Mouse (Mus musculus) neural tube, embryonic 14.5 days (tissue): ENCODE measurements around the gene Sept6. TPM values are rescaled to one million over a fixed set of nuclear protein-coding genes. Genes with fewer than 3 reads are reported as not detected.
A peak's percentile ranks its signal among the peaks of the same experiment; 100 is the strongest.
"Not testable (repeated sequence)": the region's sequence is repeated elsewhere in the genome, so short reads cannot be mapped to it uniquely, and the experiment has no call there.

Experiments
- ATAC-seq: fragments of 200-750 bp; cut with Nextera tagmentation; 2 replicates; pipeline ENCODE4 v1.8.0; 2017; ENCODE audit warnings: low read depth, mild to moderate bottlenecking, moderate TSS enrichment, moderate library complexity
- H3K27ac ChIP-seq: fragments of 300-500 bp; sonication (generic); 2 replicates; pipeline ENCODE4 v1.5.1; 2014; ENCODE audit warnings: low read depth, mild to moderate bottlenecking, control low read depth, low read length, moderate library complexity, mixed read lengths
- H3K27me3 ChIP-seq: fragments of 300-500 bp; sonication (generic); 2 replicates; pipeline ENCODE4 v1.6.1; 2014; ENCODE audit warnings: low read length; ENCODE audit not compliant: control insufficient read depth, insufficient read depth
- H3K36me3 ChIP-seq: fragments of 300-500 bp; sonication (generic); 2 replicates; pipeline ENCODE4 v1.6.1; 2014; ENCODE audit warnings: low read length, mixed read lengths; ENCODE audit not compliant: control insufficient read depth, insufficient read depth
- H3K4me1 ChIP-seq: fragments of 300-500 bp; sonication (generic); 2 replicates; pipeline ENCODE4 v1.6.1; 2014; ENCODE audit warnings: low read length; ENCODE audit not compliant: control insufficient read depth, insufficient read depth
- H3K4me2 ChIP-seq: fragments of 300-500 bp; sonication (generic); 2 replicates; pipeline ENCODE4 v1.6.1; 2014; ENCODE audit warnings: mild to moderate bottlenecking, low read depth, low read length, control low read depth
- H3K4me3 ChIP-seq: fragments of 300-500 bp; sonication (generic); 2 replicates; pipeline ENCODE4 v1.5.1; 2014; ENCODE audit warnings: low read depth, low read length, control low read depth, mixed read lengths
- H3K9ac ChIP-seq: fragments of 300-500 bp; sonication (generic); replicated peaks from 2 replicates; pipeline ENCODE4 v1.6.1; 2014; ENCODE audit warnings: low read depth, mild to moderate bottlenecking, control low read depth, low read length, mixed read lengths
- H3K9me3 ChIP-seq: fragments of 300-500 bp; sonication (generic); 2 replicates; pipeline ENCODE4 v1.6.1; 2016; ENCODE audit warnings: low read length; ENCODE audit not compliant: control insufficient read depth
- WGBS: fragments of 180-500 bp; shearing (Covaris S2); extraction: QIAGEN DNeasy Blood & Tissue Kit; methylation state at CpG from one replicate; pipeline ENCODE4 v1.1.7; 2014; 5-methylcytosine and 5-hydroxymethylcytosine counted together
- polyA plus RNA-seq: library from polyadenylated mRNA; unstranded; fragments of >200 nt; fragmentation: Nextera tagmentation; extraction: Ambion mirVana; gene quantifications from 2 replicates; pipeline ENCODE4 v1.2.1, GENCODE M21; 2014

Sept6 gene
- polyA plus RNA-seq, 1 experiment from 2014 or later, result 79.6 TPM

DNA sequence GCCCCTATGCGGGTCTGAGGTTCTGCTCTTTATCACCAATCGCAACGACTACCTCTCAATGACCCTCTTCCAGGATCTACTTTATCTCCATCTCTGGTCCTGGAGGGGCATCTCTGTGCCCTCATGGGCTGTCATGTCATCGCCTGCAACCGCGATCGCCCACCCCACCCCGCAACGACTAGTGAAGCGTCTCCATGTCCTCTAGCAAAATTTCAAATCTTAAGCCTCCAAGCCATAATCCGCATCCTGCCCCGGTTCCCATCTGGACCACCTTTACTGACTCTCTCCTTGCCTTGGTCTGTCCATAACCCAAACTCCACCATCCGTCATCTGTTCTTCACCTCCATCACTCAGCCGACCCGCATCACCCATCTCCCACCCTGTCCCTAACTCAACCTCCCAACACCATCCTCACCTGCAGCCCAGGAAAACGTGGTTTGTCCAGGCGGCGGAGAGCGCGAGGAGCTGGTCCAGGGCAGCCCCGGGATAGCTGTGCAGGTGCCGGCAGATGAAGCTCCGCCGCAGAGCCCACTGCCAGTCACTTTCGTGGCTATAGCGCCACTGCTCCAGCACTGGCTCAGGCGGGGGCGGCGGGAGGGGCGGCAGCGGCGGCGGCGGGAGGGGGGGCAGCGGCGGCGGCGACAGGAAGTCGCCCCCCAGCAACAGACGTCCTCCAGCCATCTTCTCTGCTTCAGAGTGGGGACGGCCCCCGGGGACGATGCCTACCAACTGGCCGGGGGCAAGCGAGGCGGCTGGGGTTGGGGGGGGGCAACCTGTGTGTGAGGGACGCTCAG is 89.1 kb downstream of the Sept6 start, which contains the start of gene Nkrf:
Nkrf (minus strand) TSS at position 579 of the 794 bp plus-strand sequence.
- no peaks in the 10 kb centered on the region for H3K9me3 ChIP-seq
- ATAC-seq, result peak; percentile 76
- peak within 1 kb of the TSS; percentile 50 for H3K4me2 ChIP-seq
- peak within 1 kb of the TSS; percentile 62 for H3K9ac ChIP-seq
- 15% methylated on average over 31 of the region's 47 CpGs for WGBS
- H3K4me1 ChIP-seq, result no peaks in the 10 kb centered on the region
- no peaks in the 10 kb centered on the region for H3K27me3 ChIP-seq
- no peaks in the 10 kb centered on the region for H3K36me3 ChIP-seq
- peak within 1 kb of the TSS; percentile 50 for H3K4me3 ChIP-seq
- H3K27ac ChIP-seq, result peak within 1 kb of the TSS; percentile 82

- Histone ChIP-seq H3K9me3 (no peaks in the 10 kb centered on the region), H3K4me2 (peak overlapping the region; percentile 42), H3K4me1 (no peaks in the 10 kb centered on the region), H3K27me3 (no peaks in the 10 kb centered on the region), H3K4me3 (peak overlapping the region; percentile 50), H3K9ac (peak overlapping the region; percentile 62), H3K36me3 (no peaks in the 10 kb centered on the region), H3K27ac (peak overlapping the region; percentile 82)
- no peak for ATAC-seq
- 27% methylated on average over 3 of the region's 3 CpGs for WGBS
Measured at GRCm38 (mm10) chrX:36901655-36902054, 89.9 kb downstream of the Sept6 start.

- WGBS, result 33% methylated on average over 1 of the region's 1 CpGs
- ATAC-seq, H3K27me3 ChIP-seq, H3K4me1 ChIP-seq, H3K27ac ChIP-seq, H3K9me3 ChIP-seq, H3K4me3 ChIP-seq, H3K36me3 ChIP-seq, H3K4me2 ChIP-seq, H3K9ac ChIP-seq: not testable (repeated sequence)
Measured at GRCm38 (mm10) chrX:36898931-36899330, 92.7 kb downstream of the Sept6 start.

GRCm38 (mm10) chrX:36884719-36885118 is 106.9 kb downstream of the Sept6 start:
- Histone ChIP-seq H3K4me1 (no peaks in the 10 kb centered on the region), H3K4me2 (no peak overlapping the region), H3K9me3 (0 out of 2 replicates have a peak, but pooled peaks cover 3% of the 10 kb centered on the region), H3K9ac (no peak overlapping the region), H3K36me3 (no peaks in the 10 kb centered on the region), H3K27me3 (no peaks in the 10 kb centered on the region), H3K27ac (no peak overlapping the region), H3K4me3 (no peak overlapping the region)
- no peak for ATAC-seq
- WGBS, result 88% methylated on average over 1 of the region's 1 CpGs

DNA sequence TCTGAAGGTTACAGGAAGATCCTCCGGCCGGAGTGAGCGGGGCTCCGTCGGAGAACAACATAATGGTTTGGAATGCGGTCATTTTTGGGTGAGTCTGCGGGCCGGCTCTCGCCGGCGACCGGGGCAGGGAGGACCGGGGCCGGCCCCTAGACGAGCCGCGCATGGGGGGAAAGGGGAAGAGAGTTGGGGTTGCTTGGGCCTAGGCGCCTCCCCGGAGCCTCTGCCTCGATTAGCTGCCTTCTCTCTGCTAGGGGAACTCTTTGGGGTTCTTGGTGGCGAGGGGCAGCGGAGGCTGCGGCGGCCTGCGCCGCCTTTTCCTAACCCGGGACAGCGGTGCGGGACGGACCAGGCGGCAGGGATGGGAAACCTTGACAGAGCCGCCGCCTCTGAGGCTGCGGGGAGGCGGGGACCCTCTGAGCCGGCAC is 116.9 kb downstream of the Sept6 start:
- H3K4me3 ChIP-seq, result peak overlapping the region; percentile 66
- peak overlapping the region; percentile 47 for H3K4me2 ChIP-seq
- peak overlapping the region; percentile 73 for H3K27ac ChIP-seq
- no peaks in the 10 kb centered on the region for H3K36me3 ChIP-seq
- H3K9ac ChIP-seq, result peak overlapping the region; percentile 69
- H3K4me1 ChIP-seq, result 0 out of 2 replicates have a peak, but pooled peaks cover 4% of the 10 kb centered on the region
- H3K27me3 ChIP-seq, result no peaks in the 10 kb centered on the region
- WGBS, result 12% methylated on average over 31 of the region's 36 CpGs
- no peaks in the 10 kb centered on the region for H3K9me3 ChIP-seq
- ATAC-seq, result peak; percentile 52

- ATAC-seq, result peak; percentile 96
- Histone ChIP-seq H3K27ac (peak overlapping the region; percentile 73), H3K4me1 (0 out of 2 replicates have a peak, but pooled peaks cover 4% of the 10 kb centered on the region), H3K9me3 (no peaks in the 10 kb centered on the region), H3K4me2 (peak overlapping the region; percentile 47), H3K36me3 (no peaks in the 10 kb centered on the region), H3K4me3 (peak overlapping the region; percentile 66), H3K9ac (peak overlapping the region; percentile 69), H3K27me3 (no peaks in the 10 kb centered on the region)
- WGBS, result 11% methylated on average over 38 of the region's 57 CpGs
Measured at GRCm38 (mm10) chrX:36874178-36874696, 117.4 kb downstream of the Sept6 start.

- Histone ChIP-seq H3K9me3 (no peaks in the 10 kb centered on the region), H3K27me3 (no peaks in the 10 kb centered on the region), H3K4me2 (peak within 1 kb of the TSS; percentile 47), H3K4me3 (peak within 1 kb of the TSS; percentile 66), H3K4me1 (0 out of 2 replicates have a peak, but pooled peaks cover 4% of the 10 kb centered on the region), H3K27ac (peak within 1 kb of the TSS; percentile 73), H3K36me3 (no peaks in the 10 kb centered on the region), H3K9ac (peak within 1 kb of the TSS; percentile 69)
- 26% methylated on average over 8 of the region's 8 CpGs for WGBS
- peak; percentile 55; the same call in 1 of the 2 replicates for ATAC-seq
Measured at GRCm38 (mm10) chrX:36873765-36874164, 117.8 kb downstream of the Sept6 start, which contains the start of the genes Ube2a and C330007P06Rik. Ube2a (plus strand) TSS chrX:36873900. C330007P06Rik (minus strand) TSS chrX:36874111.

GRCm38 (mm10) chrX:36870372-36870771 is 121.2 kb downstream of the Sept6 start:
- no peak overlapping the region for H3K27ac ChIP-seq
- H3K4me1 ChIP-seq, result 0 out of 2 replicates have a peak, but pooled peaks cover under 1% of the 10 kb centered on the region
- no peak overlapping the region for H3K4me3 ChIP-seq
- H3K9me3 ChIP-seq, result no peaks in the 10 kb centered on the region
- H3K27me3 ChIP-seq, result no peaks in the 10 kb centered on the region
- no peak overlapping the region for H3K9ac ChIP-seq
- H3K4me2 ChIP-seq, result no peak overlapping the region
- H3K36me3 ChIP-seq, result no peaks in the 10 kb centered on the region
- no peak for ATAC-seq
- WGBS, result 79% methylated on average over 3 of the region's 3 CpGs
